Mouse (Mus musculus) hindbrain, embryonic 14.5 days (tissue): ENCODE measurements around the gene Ddi2. TPM values are rescaled to one million over a fixed set of nuclear protein-coding genes. Genes with fewer than 3 reads are reported as not detected.

Experiments
- ATAC-seq: fragments of 200-750 bp; cut with Nextera tagmentation; 2 replicates; pipeline ENCODE4 v1.8.0; 2017; ENCODE audit warnings: moderate number of reproducible peaks, mild to moderate bottlenecking, moderate TSS enrichment, moderate library complexity; ENCODE audit not compliant: low FRiP score
- DNase-seq: peaks from one replicate; pipeline ENCODE4 v3.0.0-alpha.2; 2015; ENCODE audit warnings: low spot score
- H3K27ac ChIP-seq: fragments of 300-500 bp; sonication (generic); 2 replicates; pipeline ENCODE4 v1.5.1; 2014; ENCODE audit warnings: mild to moderate bottlenecking, moderate library complexity
- H3K27me3 ChIP-seq: fragments of 300-500 bp; sonication (generic); 2 replicates; pipeline ENCODE4 v1.6.1; 2014; ENCODE audit warnings: mild to moderate bottlenecking, low read length, mixed read lengths; ENCODE audit not compliant: control insufficient read depth, insufficient read depth
- H3K36me3 ChIP-seq: fragments of 300-500 bp; sonication (generic); replicated peaks from 2 replicates; pipeline ENCODE4 v1.6.1; 2014; ENCODE audit not compliant: control insufficient read depth, insufficient read depth
- H3K4me1 ChIP-seq: fragments of 300-500 bp; sonication (generic); replicated peaks from 2 replicates; pipeline ENCODE4 v1.6.1; 2014; ENCODE audit warnings: antibody characterized with exemption, low read length, mixed read lengths; ENCODE audit not compliant: control insufficient read depth, insufficient read depth
- H3K4me2 ChIP-seq: fragments of 300-500 bp; sonication (generic); replicated peaks from 2 replicates; pipeline ENCODE4 v1.6.1; 2014; ENCODE audit warnings: mild to moderate bottlenecking, moderate library complexity
- H3K4me3 ChIP-seq: fragments of 300-500 bp; sonication (generic); replicated peaks from 2 replicates; pipeline ENCODE4 v1.5.1; 2014; ENCODE audit warnings: mild to moderate bottlenecking, low read length
- H3K9ac ChIP-seq: fragments of 300-500 bp; sonication (generic); 2 replicates; pipeline ENCODE4 v1.6.1; 2014
- H3K9me3 ChIP-seq: fragments of 300-500 bp; sonication (generic); 2 replicates; pipeline ENCODE4 v1.6.1; 2016; ENCODE audit warnings: low read length; ENCODE audit not compliant: control insufficient read depth
- WGBS: fragments of 180-500 bp; shearing (Covaris S2); extraction: QIAGEN DNeasy Blood & Tissue Kit; methylation state at CpG from one replicate; pipeline ENCODE4 v1.1.7; 2014; 5-methylcytosine and 5-hydroxymethylcytosine counted together
- polyA plus RNA-seq: library from polyadenylated mRNA; unstranded; fragments of >200 nt; fragmentation: Nextera tagmentation; extraction: Ambion mirVana; gene quantifications from 2 replicates; pipeline ENCODE4 v1.2.1, GENCODE M21; 2014

Gene Ddi2
- polyA plus RNA-seq, 1 experiment from 2014 or later: 12.0 TPM

GRCm38 (mm10) chr4:141686525-141686924, 36.7 kb downstream of the Ddi2 start:
- 87% methylated on average over 8 of the region's 8 CpGs for WGBS

DNA sequence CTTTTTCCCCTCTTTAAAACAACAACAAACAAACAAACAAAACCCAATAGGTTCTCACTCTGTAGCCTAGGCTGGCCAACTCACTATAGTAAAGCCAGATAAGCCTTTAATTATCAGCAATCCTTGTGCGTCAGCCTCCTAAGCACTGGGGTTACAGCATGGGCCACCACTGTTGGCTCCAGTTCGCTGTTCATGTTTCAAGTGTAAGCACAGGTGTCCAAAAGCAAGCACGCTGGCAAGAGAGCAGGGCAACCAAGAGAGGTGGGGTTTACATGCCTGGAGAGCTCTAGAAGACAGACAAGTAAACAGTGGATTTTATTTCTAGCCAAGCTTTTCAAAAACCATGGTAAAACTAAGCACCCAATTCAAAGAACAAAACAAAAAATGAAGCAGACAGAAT, 37.1 kb downstream of the Ddi2 start:
- Histone ChIP-seq H3K36me3 (peaks cover 78% of the 10 kb centered on the region), H3K9me3 (no peaks in the 10 kb centered on the region), H3K4me2 (no peak overlapping the region), H3K9ac (no peak overlapping the region), H3K27me3 (no peaks in the 10 kb centered on the region), H3K4me3 (no peak overlapping the region), H3K27ac (no peak overlapping the region), H3K4me1 (no peaks in the 10 kb centered on the region)
- ATAC-seq: no peak
- DNase-seq: no peak
- 95% methylated on average over 3 of the region's 3 CpGs for WGBS

More at GRCm38 (mm10) chr4:141686525-141686924, 36.7 kb downstream of the Ddi2 start:
- H3K9me3 ChIP-seq: no peaks in the 10 kb centered on the region
- no peak overlapping the region for H3K9ac ChIP-seq
- ATAC-seq (no peak), DNase-seq (no peak)
- H3K4me1 ChIP-seq: no peaks in the 10 kb centered on the region
- H3K27ac ChIP-seq: no peak overlapping the region
- H3K4me2 ChIP-seq: no peak overlapping the region
- H3K4me3 ChIP-seq: no peak overlapping the region
- H3K36me3 ChIP-seq: peaks cover 81% of the 10 kb centered on the region
- H3K27me3 ChIP-seq: no peaks in the 10 kb centered on the region

- no peaks in the 10 kb centered on the region for H3K27me3 ChIP-seq
- no peak within 1 kb of the TSS for H3K4me3 ChIP-seq
- H3K9me3 ChIP-seq: no peaks in the 10 kb centered on the region
- WGBS: 95% methylated on average over 6 of the region's 6 CpGs
- ATAC-seq (no peak), DNase-seq (no peak)
- H3K4me1 ChIP-seq: no peaks in the 10 kb centered on the region
- H3K36me3 ChIP-seq: peaks cover 72% of the 10 kb centered on the region
- H3K4me2 ChIP-seq: no peak within 1 kb of the TSS
- no peak within 1 kb of the TSS for H3K9ac ChIP-seq
- H3K27ac ChIP-seq: no peak within 1 kb of the TSS
Measured at GRCm38 (mm10) chr4:141685499-141685898, 37.7 kb downstream of the Ddi2 start, which contains the start of gene Rsc1a1. Gene Rsc1a1, minus strand, starts transcription at chr4:141685599.

- no peaks in the 10 kb centered on the region for H3K9me3 ChIP-seq
- H3K36me3 ChIP-seq: peaks cover 67% of the 10 kb centered on the region
- H3K27ac ChIP-seq: 0 out of 2 replicates have a peak overlapping the region, but pooled peaks have one; percentile 9
- H3K4me1 ChIP-seq: no peaks in the 10 kb centered on the region
- ATAC-seq (no peak), DNase-seq (no peak)
- no peak overlapping the region for H3K9ac ChIP-seq
- no peaks in the 10 kb centered on the region for H3K27me3 ChIP-seq
- H3K4me2 ChIP-seq: no peak overlapping the region
- no peak overlapping the region for H3K4me3 ChIP-seq
- WGBS: 52% methylated on average over 12 of the region's 12 CpGs
Measured at GRCm38 (mm10) chr4:141682706-141683230, 40.5 kb downstream of the Ddi2 start.

DNA sequence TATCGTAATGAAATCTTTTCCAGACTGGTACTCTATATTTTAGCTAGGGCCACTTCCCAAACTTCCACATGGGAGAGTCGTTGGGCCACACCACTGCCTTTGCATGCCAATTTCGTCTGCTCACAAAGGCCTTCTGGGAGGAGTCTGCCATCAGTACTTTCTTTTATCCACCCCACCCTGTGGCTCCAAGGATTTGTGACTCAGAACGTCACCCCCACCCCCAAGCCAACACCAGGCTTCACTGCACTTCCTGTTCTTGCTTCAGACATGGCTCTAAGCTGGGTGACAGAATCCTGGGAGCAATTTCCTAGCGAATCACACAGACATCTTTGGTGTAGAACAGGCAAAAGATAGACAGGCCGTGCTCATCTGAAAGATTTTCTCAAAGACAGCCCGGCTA, 41.5 kb downstream of the Ddi2 start:
- Histone ChIP-seq H3K4me3 (no peak overlapping the region), H3K9me3 (no peaks in the 10 kb centered on the region), H3K27ac (no peak overlapping the region), H3K9ac (no peak overlapping the region), H3K4me2 (no peak overlapping the region), H3K27me3 (no peaks in the 10 kb centered on the region), H3K36me3 (peaks cover 62% of the 10 kb centered on the region), H3K4me1 (no peaks in the 10 kb centered on the region)
- DNase-seq: no peak
- WGBS: 63% methylated on average over 7 of the region's 7 CpGs
- no peak for ATAC-seq

GRCm38 (mm10) chr4:141680892-141681291, 42.3 kb downstream of the Ddi2 start:
- ATAC-seq (no peak), DNase-seq (no peak)
- H3K27ac ChIP-seq: no peak overlapping the region
- no peaks in the 10 kb centered on the region for H3K27me3 ChIP-seq
- peaks cover 53% of the 10 kb centered on the region for H3K36me3 ChIP-seq
- no peak overlapping the region for H3K4me2 ChIP-seq
- no peaks in the 10 kb centered on the region for H3K9me3 ChIP-seq
- no peaks in the 10 kb centered on the region for H3K4me1 ChIP-seq
- no peak overlapping the region for H3K9ac ChIP-seq
- no peak overlapping the region for H3K4me3 ChIP-seq
- 76% methylated on average over 12 of the region's 12 CpGs for WGBS

DNA sequence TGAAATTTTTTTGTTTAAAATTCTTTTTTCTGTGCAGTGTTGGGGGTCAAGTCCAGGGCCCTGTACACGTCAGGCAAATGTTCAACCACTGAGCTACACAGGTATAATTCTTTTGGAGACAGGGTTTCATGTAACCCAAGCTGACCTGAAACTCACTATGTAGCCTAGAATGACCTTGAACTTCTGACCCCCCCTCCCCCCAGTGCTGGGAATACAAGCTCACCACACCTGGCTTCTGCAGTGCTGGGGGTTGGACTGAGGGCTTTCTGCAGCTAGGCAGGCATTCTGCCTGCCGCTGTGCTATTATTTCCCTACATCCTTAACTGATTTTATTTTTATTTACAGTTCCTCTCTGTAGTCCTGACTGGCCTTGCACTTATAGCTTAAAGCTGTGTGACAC, 44.2 kb downstream of the Ddi2 start:
- Histone ChIP-seq H3K4me3 (no peak overlapping the region), H3K4me2 (no peak overlapping the region), H3K27me3 (no peaks in the 10 kb centered on the region), H3K9ac (no peak overlapping the region), H3K9me3 (no peaks in the 10 kb centered on the region), H3K36me3 (peaks cover 34% of the 10 kb centered on the region), H3K4me1 (no peaks in the 10 kb centered on the region), H3K27ac (no peak overlapping the region)
- no peak for ATAC-seq
- DNase-seq: no peak
- WGBS: 94% methylated on average over 2 of the region's 2 CpGs

GRCm38 (mm10) chr4:141676462-141676979, 46.7 kb downstream of the Ddi2 start:
- Histone ChIP-seq H3K27ac (no peak overlapping the region), H3K9ac (no peak overlapping the region), H3K9me3 (no peaks in the 10 kb centered on the region), H3K27me3 (no peaks in the 10 kb centered on the region), H3K4me3 (no peak overlapping the region), H3K4me2 (no peak overlapping the region), H3K36me3 (peaks cover 13% of the 10 kb centered on the region; the same call in 1 of the 2 replicates), H3K4me1 (no peaks in the 10 kb centered on the region)
- ATAC-seq (no peak), DNase-seq (no peak)
- WGBS: 85% methylated on average over 5 of the region's 5 CpGs

DNA sequence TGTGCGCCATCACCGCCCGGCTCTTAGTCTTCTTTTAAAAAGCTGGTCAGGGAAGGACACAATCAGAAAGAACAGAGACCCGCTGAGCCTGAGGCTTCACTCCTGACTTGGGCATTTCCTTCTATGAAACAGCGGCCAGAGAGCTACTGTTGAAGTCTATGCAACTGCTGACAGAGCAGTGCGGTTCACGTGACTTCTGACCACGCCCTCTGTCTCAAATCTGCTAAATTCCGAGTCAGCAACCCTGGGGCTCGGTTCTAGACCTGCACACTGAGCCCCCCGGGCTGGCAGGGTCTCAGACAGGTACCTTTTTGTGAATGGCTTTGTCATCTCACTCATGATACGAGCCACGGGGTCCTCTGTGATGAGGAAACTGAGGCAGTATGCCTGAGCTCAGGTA, 50.9 kb downstream of the Ddi2 start:
- H3K9me3 ChIP-seq: no peaks in the 10 kb centered on the region
- no peaks in the 10 kb centered on the region for H3K4me1 ChIP-seq
- H3K27ac ChIP-seq: no peak overlapping the region
- ATAC-seq: no peak
- DNase-seq: no peak
- no peak overlapping the region for H3K4me2 ChIP-seq
- no peaks in the 10 kb centered on the region for H3K36me3 ChIP-seq
- H3K27me3 ChIP-seq: no peaks in the 10 kb centered on the region
- whole genome bisulfite sequencing: 82% methylated on average over 13 of the region's 13 CpGs
- no peak overlapping the region for H3K4me3 ChIP-seq
- no peak overlapping the region for H3K9ac ChIP-seq

DNA sequence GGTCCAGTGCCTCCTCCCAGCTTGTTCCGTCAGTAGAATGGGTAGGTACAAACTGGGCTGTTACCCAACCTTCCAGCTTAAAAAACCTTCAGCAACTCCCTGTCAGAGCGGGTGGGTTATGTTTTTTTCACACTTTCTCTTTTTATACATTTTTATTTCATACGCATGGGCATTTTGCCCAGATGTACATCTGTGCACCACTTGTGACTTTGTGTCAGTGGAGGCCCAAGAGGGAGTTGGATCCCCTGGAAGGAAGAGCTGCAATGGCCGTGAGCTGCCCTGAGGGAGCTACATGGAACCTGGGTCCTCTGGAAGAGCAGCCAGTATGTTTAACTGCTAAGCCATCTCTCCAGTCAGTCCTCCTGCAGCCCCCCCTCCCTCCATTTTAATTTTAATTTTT, 51.8 kb downstream of the Ddi2 start:
- 79% methylated on average over 4 of the region's 4 CpGs for WGBS
- no peaks in the 10 kb centered on the region for H3K9me3 ChIP-seq
- DNase-seq (no peak), ATAC-seq (no peak)
- H3K9ac ChIP-seq: no peak overlapping the region
- no peaks in the 10 kb centered on the region for H3K4me1 ChIP-seq
- no peaks in the 10 kb centered on the region for H3K27me3 ChIP-seq
- no peak overlapping the region for H3K4me3 ChIP-seq
- no peaks in the 10 kb centered on the region for H3K36me3 ChIP-seq
- H3K4me2 ChIP-seq: no peak overlapping the region
- no peak overlapping the region for H3K27ac ChIP-seq
